Mouse (Mus musculus) heart, embryonic 16.5 days (tissue): ENCODE data around the gene Tlk2. TPM values are rescaled to one million over a fixed set of nuclear protein-coding genes. Genes with fewer than 3 reads are reported as not detected.

Experiments used
- ATAC-seq: fragments of 200-750 bp; cut with Nextera tagmentation; replicated peaks from 2 replicates; pipeline ENCODE4 v1.8.0; 2017; ENCODE audit warnings: moderate number of reproducible peaks; ENCODE audit not compliant: insufficient read depth, low FRiP score; ENCODE audit errors: extremely low read depth
- H3K27ac ChIP-seq: fragments of 300-500 bp; sonication (generic); 2 replicates; pipeline ENCODE4 v1.5.1; 2014; ENCODE audit warnings: mild to moderate bottlenecking, low read length, control low read depth, moderate library complexity
- H3K27me3 ChIP-seq: fragments of 300-500 bp; sonication (generic); 2 replicates; pipeline ENCODE4 v1.6.1; 2014; ENCODE audit warnings: low read length, mixed read lengths; ENCODE audit not compliant: control insufficient read depth, insufficient read depth
- H3K36me3 ChIP-seq: fragments of 300-500 bp; sonication (generic); 2 replicates; pipeline ENCODE4 v1.6.1; 2014; ENCODE audit not compliant: control insufficient read depth, insufficient read depth
- H3K4me1 ChIP-seq: fragments of 300-500 bp; sonication (generic); 2 replicates; pipeline ENCODE4 v1.6.1; 2014; ENCODE audit warnings: low read length, mixed read lengths; ENCODE audit not compliant: control insufficient read depth, insufficient read depth
- H3K4me2 ChIP-seq: fragments of 300-500 bp; sonication (generic); 2 replicates; pipeline ENCODE4 v1.6.1; 2014; ENCODE audit warnings: low read depth, mild to moderate bottlenecking, control low read depth, low read length
- H3K4me3 ChIP-seq: fragments of 300-500 bp; sonication (generic); 2 replicates; pipeline ENCODE4 v1.5.1; 2014; ENCODE audit warnings: mild to moderate bottlenecking, control low read depth, low read length
- H3K9ac ChIP-seq: fragments of 300-500 bp; sonication (generic); 2 replicates; pipeline ENCODE4 v1.6.1; 2014; ENCODE audit warnings: low read length, control low read depth
- H3K9me3 ChIP-seq: fragments of 300-500 bp; sonication (generic); replicated peaks from 2 replicates; pipeline ENCODE4 v1.6.1; 2016; ENCODE audit warnings: low read length; ENCODE audit not compliant: control insufficient read depth
- WGBS: fragments of 180-500 bp; shearing (Covaris S2); extraction: QIAGEN DNeasy Blood & Tissue Kit; methylation state at CpG from one replicate; pipeline ENCODE4 v1.1.7; 2014; 5-methylcytosine and 5-hydroxymethylcytosine counted together
- polyA plus RNA-seq: library from polyadenylated mRNA; unstranded; fragments of >200 nt; fragmentation: Nextera tagmentation; extraction: Ambion mirVana; gene quantifications from 2 replicates; pipeline ENCODE4 v1.2.1, GENCODE M21; 2015

The Tlk2 gene
- polyA plus RNA-seq, 1 experiment from 2014 or later = 12.9 TPM

- Histone ChIP-seq H3K4me3 (peak overlapping the region; percentile 62), H3K27me3 (no peaks in the 10 kb centered on the region), H3K36me3 (peaks cover 16% of the 10 kb centered on the region), H3K9me3 (no peaks in the 10 kb centered on the region), H3K9ac (peak overlapping the region; percentile 98), H3K4me1 (peaks cover 22% of the 10 kb centered on the region), H3K27ac (peak overlapping the region; percentile 97), H3K4me2 (peak overlapping the region; percentile 95)
- peak; percentile 98 for ATAC-seq
- under 1% methylated on average over 56 of the region's 60 CpGs for WGBS
Observed at GRCm38 (mm10) chr11:105181126-105181637, 2.6 kb downstream of the Tlk2 start.

- peak overlapping the region; percentile 97 for H3K27ac ChIP-seq
- H3K4me3 ChIP-seq = peak overlapping the region; percentile 62
- H3K9me3 ChIP-seq = no peaks in the 10 kb centered on the region
- no peaks in the 10 kb centered on the region for H3K27me3 ChIP-seq
- H3K4me1 ChIP-seq = peaks cover 22% of the 10 kb centered on the region
- H3K4me2 ChIP-seq = peak overlapping the region; percentile 82
- peaks cover 16% of the 10 kb centered on the region for H3K36me3 ChIP-seq
- WGBS = 3% methylated on average over 73 of the region's 89 CpGs
- peak overlapping the region; percentile 79 for H3K9ac ChIP-seq
- ATAC-seq = peak; percentile 33
Observed at GRCm38 (mm10) chr11:105181689-105182460, 3.3 kb downstream of the Tlk2 start.

- no peak for ATAC-seq
- no peaks in the 10 kb centered on the region for H3K9me3 ChIP-seq
- peak overlapping the region; percentile 79 for H3K9ac ChIP-seq
- peak overlapping the region; percentile 97 for H3K27ac ChIP-seq
- H3K4me3 ChIP-seq = peak overlapping the region; percentile 62
- H3K27me3 ChIP-seq = no peaks in the 10 kb centered on the region
- 2% methylated on average over 4 of the region's 4 CpGs for WGBS
- peak overlapping the region; percentile 82 for H3K4me2 ChIP-seq
- peaks cover 22% of the 10 kb centered on the region for H3K4me1 ChIP-seq
- peaks cover 16% of the 10 kb centered on the region for H3K36me3 ChIP-seq
Observed at GRCm38 (mm10) chr11:105182461-105182855, 3.9 kb downstream of the Tlk2 start.

GRCm38 (mm10) chr11:105184678-105185077, 6.1 kb downstream of the Tlk2 start:
- Histone ChIP-seq H3K27ac (no peak overlapping the region), H3K4me2 (no peak overlapping the region), H3K4me1 (peaks cover 16% of the 10 kb centered on the region), H3K36me3 (peaks cover 16% of the 10 kb centered on the region), H3K9me3 (no peaks in the 10 kb centered on the region), H3K9ac (no peak overlapping the region), H3K27me3 (no peaks in the 10 kb centered on the region), H3K4me3 (no peak overlapping the region)
- 86% methylated on average over 3 of the region's 3 CpGs for WGBS
- no peak for ATAC-seq

GRCm38 (mm10) chr11:105192186-105192585, 13.6 kb downstream of the Tlk2 start:
- H3K4me2 ChIP-seq = no peak overlapping the region
- ATAC-seq = no peak
- H3K36me3 ChIP-seq = no peaks in the 10 kb centered on the region
- H3K27ac ChIP-seq = no peak overlapping the region
- 84% methylated on average over 3 of the region's 3 CpGs for WGBS
- H3K9ac ChIP-seq = no peak overlapping the region
- no peak overlapping the region for H3K4me3 ChIP-seq
- H3K9me3 ChIP-seq = no peaks in the 10 kb centered on the region
- H3K27me3 ChIP-seq = no peaks in the 10 kb centered on the region
- H3K4me1 ChIP-seq = no peaks in the 10 kb centered on the region

- peaks cover 10% of the 10 kb centered on the region for H3K4me1 ChIP-seq
- no peaks in the 10 kb centered on the region for H3K36me3 ChIP-seq
- no peak for ATAC-seq
- H3K27ac ChIP-seq = no peak overlapping the region
- H3K9me3 ChIP-seq = no peaks in the 10 kb centered on the region
- 83% methylated on average over 4 of the region's 4 CpGs for WGBS
- H3K27me3 ChIP-seq = no peaks in the 10 kb centered on the region
- no peak overlapping the region for H3K9ac ChIP-seq
- no peak overlapping the region for H3K4me3 ChIP-seq
- no peak overlapping the region for H3K4me2 ChIP-seq
Observed at GRCm38 (mm10) chr11:105196893-105197662, 18.5 kb downstream of the Tlk2 start.

- WGBS = 52% methylated on average over 3 of the region's 3 CpGs
- Histone ChIP-seq H3K9me3 (no peaks in the 10 kb centered on the region), H3K27ac (no peak overlapping the region)
Observed at GRCm38 (mm10) chr11:105202403-105202802, 23.8 kb downstream of the Tlk2 start.

GRCm38 (mm10) chr11:105210007-105210406, 31.4 kb downstream of the Tlk2 start:
- ATAC-seq = no peak
- Histone ChIP-seq H3K27me3 (no peaks in the 10 kb centered on the region), H3K36me3 (peaks cover 8% of the 10 kb centered on the region), H3K9me3 (no peaks in the 10 kb centered on the region), H3K4me1 (0 out of 2 replicates have a peak, but pooled peaks cover 5% of the 10 kb centered on the region), H3K27ac (no peak overlapping the region), H3K9ac (no peak overlapping the region), H3K4me3 (no peak overlapping the region), H3K4me2 (no peak overlapping the region)
- 69% methylated on average over 1 of the region's 1 CpGs for WGBS

More at GRCm38 (mm10) chr11:105202403-105202802, 23.8 kb downstream of the Tlk2 start:
- Histone ChIP-seq H3K9ac (no peak overlapping the region), H3K27me3 (no peaks in the 10 kb centered on the region), H3K36me3 (no peaks in the 10 kb centered on the region), H3K4me2 (no peak overlapping the region), H3K4me1 (peaks cover 19% of the 10 kb centered on the region), H3K4me3 (no peak overlapping the region)
- ATAC-seq = no peak

GRCm38 (mm10) chr11:105214257-105214656, 35.6 kb downstream of the Tlk2 start:
- peaks cover 8% of the 10 kb centered on the region for H3K36me3 ChIP-seq
- 98% methylated on average over 1 of the region's 1 CpGs for WGBS
- no peaks in the 10 kb centered on the region for H3K27me3 ChIP-seq
- no peak for ATAC-seq
- H3K27ac ChIP-seq = no peak overlapping the region
- no peaks in the 10 kb centered on the region for H3K9me3 ChIP-seq
- H3K9ac ChIP-seq = no peak overlapping the region
- no peak overlapping the region for H3K4me2 ChIP-seq
- H3K4me3 ChIP-seq = no peak overlapping the region
- H3K4me1 ChIP-seq = peaks cover 10% of the 10 kb centered on the region; the same call in 1 of the 2 replicates
